In genomic region chr10:128896807-128897206, GRCm38 (mm10) we compare ENCODE assay signal across 19 mouse cellular contexts. TPM values are rescaled to one million over a fixed set of nuclear protein-coding genes. Genes with fewer than 3 reads are reported as not detected.
DNase-seq lines count a peak whose midpoint lies in the region; ATAC-seq lines count a peak whose summit lies in the region.
"Had no signal": no experiment of that assay in that cellular context is flagged by ENCODE, and none has a peak within 500 bp of the region (broad histone marks: within the 10 kb centered on the region; RNA-seq: fewer than 3 reads in every experiment).

No protein-coding gene starts in this region.

- no peak overlapping the region for H3K9ac ChIP-seq in forebrain, embryonic 15.5 days (replicated peaks)
- H3K9ac ChIP-seq in forebrain, embryonic 16.5 days (replicated peaks; ENCODE audit: low read depth, low read length): no peak overlapping the region
- no peak overlapping the region for H3K9ac ChIP-seq in midbrain, embryonic 15.5 days
- H3K9ac ChIP-seq in midbrain, embryonic 13.5 days (replicated peaks): no peak overlapping the region; the same call in 1 of the 2 replicates
- no peak overlapping the region for H3K9ac ChIP-seq in embryonic facial prominence, embryonic 15.5 days
- H3K9ac ChIP-seq in neural tube, embryonic 15.5 days (replicated peaks): no peak overlapping the region
- H3K9ac ChIP-seq: liver, embryonic 13.5 days; lung, embryonic 14.5 days had no signal

- peaks cover 25% of the 10 kb centered on the region for H3K4me1 ChIP-seq in forebrain, embryonic 15.5 days
- peaks cover 31% of the 10 kb centered on the region for H3K4me1 ChIP-seq in forebrain, embryonic 16.5 days (replicated peaks; ENCODE audit: control insufficient read depth, insufficient read depth, low read length)
- H3K4me1 ChIP-seq in midbrain, embryonic 15.5 days: peaks cover 19% of the 10 kb centered on the region
- peaks cover 20% of the 10 kb centered on the region for H3K4me1 ChIP-seq in midbrain, embryonic 13.5 days (replicated peaks)
- H3K4me1 ChIP-seq in embryonic facial prominence, embryonic 15.5 days: peaks cover 22% of the 10 kb centered on the region
- H3K4me1 ChIP-seq in neural tube, embryonic 15.5 days: peaks cover 30% of the 10 kb centered on the region

- no peak overlapping the region for H3K4me3 ChIP-seq in forebrain, embryonic 15.5 days
- no peak overlapping the region for H3K4me3 ChIP-seq in forebrain, embryonic 16.5 days (replicated peaks; ENCODE audit: low read length)
- H3K4me3 ChIP-seq in midbrain, embryonic 15.5 days: no peak overlapping the region
- no peak overlapping the region for H3K4me3 ChIP-seq in midbrain, embryonic 13.5 days (replicated peaks)
- H3K4me3 ChIP-seq in embryonic facial prominence, embryonic 15.5 days (replicated peaks): no peak overlapping the region
- no peak overlapping the region for H3K4me3 ChIP-seq in neural tube, embryonic 15.5 days (replicated peaks)
- H3K4me3 ChIP-seq: embryonic facial prominence, embryonic 12.5 days; liver, embryonic 13.5 days; myocyte had no signal

- WGBS in forebrain, embryonic 15.5 days: 59% methylated on average over 1 of the region's 1 CpGs
- 48% methylated on average over 1 of the region's 1 CpGs for WGBS in forebrain, embryonic 16.5 days
- 68% methylated on average over 1 of the region's 1 CpGs for WGBS in midbrain, embryonic 15.5 days
- 67% methylated on average over 1 of the region's 1 CpGs for WGBS in midbrain, embryonic 13.5 days
- 25% methylated on average over 1 of the region's 1 CpGs for WGBS in embryonic facial prominence, embryonic 15.5 days
- WGBS in neural tube, embryonic 15.5 days: 55% methylated on average over 1 of the region's 1 CpGs

- 0 out of 2 replicates have a peak, but pooled peaks cover 6% of the 10 kb centered on the region for H3K27me3 ChIP-seq in forebrain, embryonic 15.5 days
- peaks cover 3% of the 10 kb centered on the region for H3K27me3 ChIP-seq in forebrain, embryonic 16.5 days (replicated peaks; ENCODE audit: control insufficient read depth, insufficient read depth, low read length)
- H3K27me3 ChIP-seq in midbrain, embryonic 15.5 days (replicated peaks): peaks cover 16% of the 10 kb centered on the region
- peaks cover 19% of the 10 kb centered on the region for H3K27me3 ChIP-seq in midbrain, embryonic 13.5 days
- peaks cover 12% of the 10 kb centered on the region for H3K27me3 ChIP-seq in embryonic facial prominence, embryonic 15.5 days
- peaks cover 15% of the 10 kb centered on the region for H3K27me3 ChIP-seq in neural tube, embryonic 15.5 days (replicated peaks)

- no peaks in the 10 kb centered on the region for H3K9me3 ChIP-seq in forebrain, embryonic 15.5 days
- no peaks in the 10 kb centered on the region for H3K9me3 ChIP-seq in forebrain, embryonic 16.5 days (ENCODE audit: control insufficient read depth, low read length)
- no peaks in the 10 kb centered on the region for H3K9me3 ChIP-seq in midbrain, embryonic 15.5 days
- H3K9me3 ChIP-seq in midbrain, embryonic 13.5 days: no peaks in the 10 kb centered on the region
- no peaks in the 10 kb centered on the region for H3K9me3 ChIP-seq in embryonic facial prominence, embryonic 15.5 days (replicated peaks)
- H3K9me3 ChIP-seq in neural tube, embryonic 15.5 days (replicated peaks): no peaks in the 10 kb centered on the region
- H3K9me3 ChIP-seq: embryonic facial prominence, embryonic 12.5 days; liver, embryonic 13.5 days had no signal

- no peak for DNase-seq in layer of hippocampus, adult 8-10 months (ENCODE audit: low spot score in 2 of 2)
- DNase-seq: adrenal gland, postnatal 14 days; cerebellum, adult 9-11 months; gastrocnemius, postnatal 36 days; kidney, adult 18-20 months; kidney, postnatal 14 days; liver, embryonic 13.5 days; lung, postnatal 36 days; right cerebral cortex, postnatal 4 days; thymus, postnatal 14 days had no signal

- no peaks in the 10 kb centered on the region for H3K36me3 ChIP-seq in forebrain, embryonic 15.5 days
- H3K36me3 ChIP-seq in forebrain, embryonic 16.5 days (ENCODE audit: control insufficient read depth, insufficient read depth): no peaks in the 10 kb centered on the region
- no peaks in the 10 kb centered on the region for H3K36me3 ChIP-seq in midbrain, embryonic 15.5 days (replicated peaks)
- H3K36me3 ChIP-seq in midbrain, embryonic 13.5 days: no peaks in the 10 kb centered on the region
- H3K36me3 ChIP-seq in embryonic facial prominence, embryonic 15.5 days: no peaks in the 10 kb centered on the region
- H3K36me3 ChIP-seq in neural tube, embryonic 15.5 days: no peaks in the 10 kb centered on the region
- H3K36me3 ChIP-seq: embryonic facial prominence, embryonic 12.5 days; liver, embryonic 13.5 days had no signal

- peak overlapping the region; percentile 7; the same call in 1 of the 2 replicates for H3K4me2 ChIP-seq in forebrain, embryonic 15.5 days (replicated peaks)
- H3K4me2 ChIP-seq in forebrain, embryonic 16.5 days (ENCODE audit: low read length): no peak overlapping the region
- 0 out of 2 replicates have a peak overlapping the region, but pooled peaks have one; percentile 21 for H3K4me2 ChIP-seq in midbrain, embryonic 15.5 days
- H3K4me2 ChIP-seq in midbrain, embryonic 13.5 days (replicated peaks): no peak overlapping the region
- no peak overlapping the region for H3K4me2 ChIP-seq in embryonic facial prominence, embryonic 15.5 days (replicated peaks)
- peak overlapping the region; percentile 43 for H3K4me2 ChIP-seq in neural tube, embryonic 15.5 days
- H3K4me2 ChIP-seq: liver, embryonic 13.5 days had no signal

- H3K27ac ChIP-seq in forebrain, embryonic 15.5 days (replicated peaks): 0 out of 2 replicates have a peak overlapping the region, but pooled peaks have one; percentile 53
- H3K27ac ChIP-seq in forebrain, embryonic 16.5 days (ENCODE audit: low read length): no peak overlapping the region
- H3K27ac ChIP-seq in midbrain, embryonic 15.5 days: no peak overlapping the region
- no peak overlapping the region for H3K27ac ChIP-seq in midbrain, embryonic 13.5 days
- H3K27ac ChIP-seq in embryonic facial prominence, embryonic 15.5 days (replicated peaks): peak overlapping the region; percentile 28; the same call in 1 of the 2 replicates
- H3K27ac ChIP-seq in neural tube, embryonic 15.5 days (replicated peaks): no peak overlapping the region
- H3K27ac ChIP-seq: embryonic facial prominence, embryonic 12.5 days; liver, embryonic 13.5 days had no signal

- no peak for ATAC-seq in forebrain, embryonic 15.5 days (replicated peaks)
- ATAC-seq in forebrain, embryonic 16.5 days: no peak
- ATAC-seq in midbrain, embryonic 15.5 days (replicated peaks): no peak
- ATAC-seq in midbrain, embryonic 13.5 days: no peak
- peak; percentile 68 for ATAC-seq in embryonic facial prominence, embryonic 15.5 days (ENCODE audit: insufficient number of reproducible peaks, low FRiP score, low TSS enrichment, low read depth)
- ATAC-seq in neural tube, embryonic 15.5 days (ENCODE audit: low FRiP score): no peak

RNA-seq across cellular contexts. Expression of gene Cd63, which starts 4.0 kb away (rescaled TPM):
- polyA plus RNA-seq in forebrain, embryonic 15.5 days (2015; fragmentation: Nextera tagmentation; extraction: Ambion mirVana): 125 and 142 TPM in 2 replicates
- polyA plus RNA-seq in forebrain, embryonic 16.5 days (2015; fragmentation: Nextera tagmentation; extraction: Ambion mirVana): 119 and 137 TPM in 2 replicates
- polyA plus RNA-seq in midbrain, embryonic 15.5 days (2015; fragmentation: Nextera tagmentation; extraction: Ambion mirVana): 154 and 184 TPM in 2 replicates
- polyA plus RNA-seq in midbrain, embryonic 13.5 days (2015; fragmentation: Nextera tagmentation; extraction: Ambion mirVana): 127 and 141 TPM in 2 replicates
- 1,010 and 1,093 TPM in 2 replicates for polyA plus RNA-seq in embryonic facial prominence, embryonic 15.5 days (2015; fragmentation: Nextera tagmentation; extraction: Ambion mirVana)
- 254 and 295 TPM in 2 replicates for polyA plus RNA-seq in neural tube, embryonic 15.5 days (2015; fragmentation: Nextera tagmentation; extraction: Ambion mirVana)
- total RNA-seq in layer of hippocampus, adult 8-10 months (2022): 100 to 1,000 TPM in 2 of 4 experiments, 10 to 100 TPM in 2; 76.9 to 199 (median 126) TPM

RNA-seq across cellular contexts. Expression of gene Gdf11, which starts 5.3 kb away (rescaled TPM):
- 7.5 and 8.7 TPM in 2 replicates for polyA plus RNA-seq in forebrain, embryonic 15.5 days (2015; fragmentation: Nextera tagmentation; extraction: Ambion mirVana)
- 5.6 and 7.0 TPM in 2 replicates for polyA plus RNA-seq in forebrain, embryonic 16.5 days (2015; fragmentation: Nextera tagmentation; extraction: Ambion mirVana)
- 10.3 and 10.9 TPM in 2 replicates for polyA plus RNA-seq in midbrain, embryonic 15.5 days (2015; fragmentation: Nextera tagmentation; extraction: Ambion mirVana)
- polyA plus RNA-seq in midbrain, embryonic 13.5 days (2015; fragmentation: Nextera tagmentation; extraction: Ambion mirVana): 11.2 and 11.7 TPM in 2 replicates
- polyA plus RNA-seq in embryonic facial prominence, embryonic 15.5 days (2015; fragmentation: Nextera tagmentation; extraction: Ambion mirVana): 6.1 TPM in 2 replicates
- polyA plus RNA-seq in neural tube, embryonic 15.5 days (2015; fragmentation: Nextera tagmentation; extraction: Ambion mirVana): 6.8 and 9.0 TPM in 2 replicates
- total RNA-seq in layer of hippocampus, adult 8-10 months (2022): 10 to 100 TPM; 19.9 to 22.7 (median 22.3) TPM

RNA-seq across cellular contexts. Expression of gene Rdh5, which starts 25.9 kb away (rescaled TPM):
- polyA plus RNA-seq in forebrain, embryonic 15.5 days (2015; fragmentation: Nextera tagmentation; extraction: Ambion mirVana): 11.7 and 12.6 TPM in 2 replicates
- polyA plus RNA-seq in forebrain, embryonic 16.5 days (2015; fragmentation: Nextera tagmentation; extraction: Ambion mirVana): 8.6 and 12.3 TPM in 2 replicates
- polyA plus RNA-seq in midbrain, embryonic 15.5 days (2015; fragmentation: Nextera tagmentation; extraction: Ambion mirVana): 12.9 and 15.4 TPM in 2 replicates
- polyA plus RNA-seq in midbrain, embryonic 13.5 days (2015; fragmentation: Nextera tagmentation; extraction: Ambion mirVana): 14.8 and 20.9 TPM in 2 replicates
- 19.6 and 21.3 TPM in 2 replicates for polyA plus RNA-seq in embryonic facial prominence, embryonic 15.5 days (2015; fragmentation: Nextera tagmentation; extraction: Ambion mirVana)
- 15.7 and 19.8 TPM in 2 replicates for polyA plus RNA-seq in neural tube, embryonic 15.5 days (2015; fragmentation: Nextera tagmentation; extraction: Ambion mirVana)
- 1 to 10 TPM; 4.5 to 7.8 (median 7.2) TPM for total RNA-seq in layer of hippocampus, adult 8-10 months (2022)

RNA-seq across cellular contexts. Expression of gene Bloc1s1, which starts 27.0 kb away (rescaled TPM):
- 230 and 251 TPM in 2 replicates for polyA plus RNA-seq in forebrain, embryonic 15.5 days (2015; fragmentation: Nextera tagmentation; extraction: Ambion mirVana)
- 203 and 221 TPM in 2 replicates for polyA plus RNA-seq in forebrain, embryonic 16.5 days (2015; fragmentation: Nextera tagmentation; extraction: Ambion mirVana)
- 259 and 262 TPM in 2 replicates for polyA plus RNA-seq in midbrain, embryonic 15.5 days (2015; fragmentation: Nextera tagmentation; extraction: Ambion mirVana)
- polyA plus RNA-seq in midbrain, embryonic 13.5 days (2015; fragmentation: Nextera tagmentation; extraction: Ambion mirVana): 266 and 289 TPM in 2 replicates
- 224 and 226 TPM in 2 replicates for polyA plus RNA-seq in embryonic facial prominence, embryonic 15.5 days (2015; fragmentation: Nextera tagmentation; extraction: Ambion mirVana)
- polyA plus RNA-seq in neural tube, embryonic 15.5 days (2015; fragmentation: Nextera tagmentation; extraction: Ambion mirVana): 248 and 265 TPM in 2 replicates
- 100 to 1,000 TPM in 2 of 4 experiments, 10 to 100 TPM in 2; 69.0 to 104 (median 90.6) TPM for total RNA-seq in layer of hippocampus, adult 8-10 months (2022)

RNA-seq across cellular contexts. Expression of gene Itga7, which starts 36.8 kb away (rescaled TPM):
- polyA plus RNA-seq in forebrain, embryonic 15.5 days (2015; fragmentation: Nextera tagmentation; extraction: Ambion mirVana): 2.1 TPM in 2 replicates
- polyA plus RNA-seq in forebrain, embryonic 16.5 days (2015; fragmentation: Nextera tagmentation; extraction: Ambion mirVana): 3.1 and 3.4 TPM in 2 replicates
- 5.1 and 5.5 TPM in 2 replicates for polyA plus RNA-seq in midbrain, embryonic 15.5 days (2015; fragmentation: Nextera tagmentation; extraction: Ambion mirVana)
- 1.7 and 2.5 TPM in 2 replicates for polyA plus RNA-seq in midbrain, embryonic 13.5 days (2015; fragmentation: Nextera tagmentation; extraction: Ambion mirVana)
- 14.3 and 16.5 TPM in 2 replicates for polyA plus RNA-seq in embryonic facial prominence, embryonic 15.5 days (2015; fragmentation: Nextera tagmentation; extraction: Ambion mirVana)
- polyA plus RNA-seq in neural tube, embryonic 15.5 days (2015; fragmentation: Nextera tagmentation; extraction: Ambion mirVana): 7.2 and 8.8 TPM in 2 replicates
- 10 to 100 TPM; 29.5 to 35.4 (median 31.6) TPM for total RNA-seq in layer of hippocampus, adult 8-10 months (2022)

Comparison
In these comparisons a context has a peak if more than half of its experiments do, and no peak if none do; other contexts are left out.
1. H3K27ac ChIP-seq: peak in forebrain, embryonic 15.5 days (single experiment) and embryonic facial prominence, embryonic 15.5 days (single experiment); none in forebrain, embryonic 16.5 days (single experiment), midbrain, embryonic 15.5 days (single experiment), midbrain, embryonic 13.5 days (single experiment) and neural tube, embryonic 15.5 days (single experiment).
2. H3K4me2 ChIP-seq: peak in forebrain, embryonic 15.5 days (single experiment), midbrain, embryonic 15.5 days (single experiment) and neural tube, embryonic 15.5 days (single experiment); none in forebrain, embryonic 16.5 days (single experiment), midbrain, embryonic 13.5 days (single experiment) and embryonic facial prominence, embryonic 15.5 days (single experiment).